Mouse (Mus musculus) testis, adult 2 months (tissue): ENCODE data around the gene Erc2. TPM values are rescaled to one million over a fixed set of nuclear protein-coding genes. Genes with fewer than 3 reads are reported as not detected.
"Not testable (repeated sequence)": the region's sequence is repeated elsewhere in the genome, so short reads cannot be mapped to it uniquely, and the experiment has no call there.

Experiments
- H3K27ac ChIP-seq: fragments of 200-500 bp; 2 replicates; pipeline ENCODE4 v1.5.1; 2012; ENCODE audit warnings: low read depth, low read length; ENCODE audit not compliant: control insufficient read depth, insufficient read depth
- H3K27me3 ChIP-seq: fragments of 200-500 bp; 2 replicates; pipeline ENCODE4 v1.6.1; 2012; ENCODE audit warnings: mild to moderate bottlenecking, low read length, moderate library complexity; ENCODE audit not compliant: control insufficient read depth, insufficient read depth
- H3K36me3 ChIP-seq: fragments of 200-500 bp; 2 replicates; pipeline ENCODE4 v1.6.1; 2012; ENCODE audit warnings: mild to moderate bottlenecking, low read length; ENCODE audit not compliant: control insufficient read depth, insufficient read depth
- H3K4me1 ChIP-seq: fragments of 200-500 bp; 2 replicates; pipeline ENCODE4 v1.6.1; 2012; ENCODE audit warnings: low read length; ENCODE audit not compliant: control insufficient read depth, insufficient read depth
- H3K4me3 ChIP-seq: fragments of 200-500 bp; 2 replicates; pipeline ENCODE4 v1.5.1; 2012; ENCODE audit warnings: low read depth, mild to moderate bottlenecking, low read length, moderate library complexity, mixed read lengths; ENCODE audit not compliant: control insufficient read depth
- CTCF ChIP-seq: fragments of 200-500 bp; IDR thresholded peaks from 2 replicates; pipeline ENCODE4 v1.5.1; 2012; ENCODE audit warnings: low read depth, mild to moderate bottlenecking, inconsistent platforms, low read length, moderate library complexity; ENCODE audit not compliant: control insufficient read depth, insufficient read depth, insufficient replicate concordance
- POLR2A ChIP-seq: fragments of 200-500 bp; IDR thresholded peaks from 2 replicates; pipeline ENCODE4 v1.6.1; 2012; ENCODE audit warnings: low read depth, mild to moderate bottlenecking, inconsistent platforms, low read length, moderate library complexity; ENCODE audit not compliant: control insufficient read depth
- polyA plus RNA-seq: library from polyadenylated mRNA; depleted of rRNA; stranded (reverse); fragments of >200 nt; gene quantifications from 2 replicates; pipeline ENCODE4 v1.2.3, GENCODE M21; 2012; rRNA removed

Erc2 gene
- polyA plus RNA-seq, result 2.4 and 3.1 TPM in 2 replicates

DNA sequence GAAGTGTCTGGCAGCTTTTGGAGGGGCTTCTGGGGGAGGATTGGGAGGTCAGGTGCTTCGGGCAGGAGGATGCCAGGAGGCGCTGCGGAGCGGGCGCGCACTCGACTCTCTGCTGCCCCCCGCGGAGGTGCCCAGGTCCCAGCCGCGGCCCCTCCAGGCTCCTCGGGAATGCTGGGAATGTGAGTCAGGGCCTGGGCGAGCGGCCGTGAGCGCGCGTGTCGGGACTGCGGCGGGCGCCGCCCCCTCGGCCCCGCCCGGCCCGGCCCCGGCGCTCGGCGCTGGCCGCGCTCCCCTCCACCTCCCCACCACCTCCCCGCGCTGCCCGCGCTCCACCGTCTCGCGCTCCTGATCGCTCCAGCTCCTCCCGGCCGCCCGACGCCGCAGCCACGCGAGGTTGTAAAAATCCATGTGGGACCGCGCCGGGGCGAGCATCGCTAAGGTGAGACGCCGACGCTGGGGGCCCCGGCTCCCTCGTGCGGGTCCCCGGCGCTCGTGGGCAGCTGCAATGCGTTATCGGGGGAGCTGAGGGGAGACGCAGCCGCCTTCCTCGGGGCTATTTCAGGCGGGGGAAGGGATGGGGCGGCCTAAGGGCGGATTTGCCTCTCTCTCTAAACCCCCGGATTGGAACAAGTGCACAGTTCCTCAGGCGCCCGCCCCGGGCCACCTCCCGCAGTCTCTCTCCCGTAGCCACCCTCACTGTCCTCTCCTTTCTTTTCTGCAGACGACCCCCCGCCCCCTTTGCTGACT lies at the start of gene Erc2:
Erc2 (plus strand) TSS at position 253 of the 747 bp plus-strand sequence.
- TF ChIP-seq POLR2A, result no peak
- TF ChIP-seq CTCF, result no peak
- Histone ChIP-seq H3K27me3 (no peaks in the 10 kb centered on the region), H3K27ac (no peak within 1 kb of the TSS)

GRCm38 (mm10) chr14:27578443-27578842 lies 43.8 kb upstream of the Erc2 start:
- no peak overlapping the region for H3K27ac ChIP-seq
- no peaks in the 10 kb centered on the region for H3K4me1 ChIP-seq
- TF ChIP-seq CTCF (no peak), POLR2A (no peak)
- H3K4me3 ChIP-seq, result no peak overlapping the region
- no peaks in the 10 kb centered on the region for H3K36me3 ChIP-seq
- H3K27me3 ChIP-seq, result no peaks in the 10 kb centered on the region

More for the DNA sequence above, at the start of gene Erc2:
- Histone ChIP-seq H3K4me1 (peaks cover 12% of the 10 kb centered on the region), H3K4me3 (peak within 1 kb of the TSS; percentile 78), H3K36me3 (no peaks in the 10 kb centered on the region)

- H3K4me1 ChIP-seq, H3K36me3 ChIP-seq, H3K27ac ChIP-seq, H3K4me3 ChIP-seq, H3K27me3 ChIP-seq: not testable (repeated sequence)
- peak; percentile 33; the same call in 1 of the 2 replicates for TF ChIP-seq CTCF
Measured at GRCm38 (mm10) chr14:27589616-27590015, 32.6 kb upstream of the Erc2 start.

- Histone ChIP-seq H3K27ac (no peak overlapping the region), H3K36me3 (no peaks in the 10 kb centered on the region), H3K27me3 (no peaks in the 10 kb centered on the region), H3K4me3 (no peak overlapping the region), H3K4me1 (no peaks in the 10 kb centered on the region)
- TF ChIP-seq CTCF (no peak), POLR2A (no peak)
Measured at GRCm38 (mm10) chr14:27592163-27592562, 30.1 kb upstream of the Erc2 start.

DNA sequence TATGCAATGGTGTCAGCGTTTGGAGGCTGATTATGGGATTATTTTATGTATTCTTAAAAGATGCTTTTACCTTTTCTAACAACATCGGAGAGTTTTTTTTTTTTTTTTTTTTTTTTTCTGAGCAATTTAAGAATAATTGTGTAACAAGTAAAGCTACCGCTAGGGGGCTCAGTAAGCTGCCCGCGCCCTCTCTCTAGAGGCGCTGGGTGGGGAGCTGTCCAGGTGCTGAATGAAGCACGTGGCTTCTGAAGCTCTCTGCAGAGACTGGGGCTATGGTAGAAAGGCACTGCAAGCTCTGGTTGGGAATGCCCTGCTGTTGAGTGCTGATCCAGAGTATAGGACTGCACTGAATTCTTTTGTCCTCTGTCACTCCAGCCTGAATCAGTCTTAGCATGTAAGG lies 26.0 kb upstream of the Erc2 start:
- TF ChIP-seq CTCF (peak; percentile 72; the same call in 1 of the 2 replicates), POLR2A (no peak)
- H3K4me1 ChIP-seq, result no peaks in the 10 kb centered on the region
- no peak overlapping the region for H3K4me3 ChIP-seq
- no peaks in the 10 kb centered on the region for H3K27me3 ChIP-seq
- no peak overlapping the region for H3K27ac ChIP-seq
- no peaks in the 10 kb centered on the region for H3K36me3 ChIP-seq

DNA sequence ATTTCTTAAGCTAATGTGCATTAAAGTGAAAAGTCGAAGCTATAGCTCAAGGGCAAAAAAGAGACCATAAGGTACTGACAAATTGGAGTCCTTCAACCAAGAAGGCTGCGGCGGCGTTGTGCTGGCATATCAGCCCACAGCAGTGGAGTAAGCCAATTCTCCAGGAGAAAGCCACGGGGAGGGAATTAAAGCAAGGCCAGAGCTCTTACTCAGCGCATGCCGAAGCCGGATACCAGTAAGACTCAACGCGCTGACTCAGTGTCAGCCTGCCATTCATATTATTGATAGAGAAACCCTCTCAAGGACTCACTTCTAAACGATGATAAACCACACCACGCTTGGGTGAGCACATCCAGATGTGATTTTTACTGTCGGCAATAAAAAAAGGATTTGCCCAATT lies 20.1 kb upstream of the Erc2 start:
- TF ChIP-seq POLR2A (no peak), CTCF (no peak)
- Histone ChIP-seq H3K27me3 (no peaks in the 10 kb centered on the region), H3K36me3 (no peaks in the 10 kb centered on the region), H3K4me3 (no peak overlapping the region), H3K4me1 (no peaks in the 10 kb centered on the region), H3K27ac (no peak overlapping the region)

- TF ChIP-seq CTCF, result no peak
- no peak for TF ChIP-seq POLR2A
- Histone ChIP-seq H3K27ac (no peak overlapping the region), H3K27me3 (no peaks in the 10 kb centered on the region), H3K36me3 (no peaks in the 10 kb centered on the region), H3K4me1 (no peaks in the 10 kb centered on the region), H3K4me3 (peak overlapping the region; percentile 26; the same call in 1 of the 2 replicates)
Measured at GRCm38 (mm10) chr14:27607419-27607818, 14.8 kb upstream of the Erc2 start.
